ENCODE assay signal across 10 mouse cellular contexts in the genomic region with DNA sequence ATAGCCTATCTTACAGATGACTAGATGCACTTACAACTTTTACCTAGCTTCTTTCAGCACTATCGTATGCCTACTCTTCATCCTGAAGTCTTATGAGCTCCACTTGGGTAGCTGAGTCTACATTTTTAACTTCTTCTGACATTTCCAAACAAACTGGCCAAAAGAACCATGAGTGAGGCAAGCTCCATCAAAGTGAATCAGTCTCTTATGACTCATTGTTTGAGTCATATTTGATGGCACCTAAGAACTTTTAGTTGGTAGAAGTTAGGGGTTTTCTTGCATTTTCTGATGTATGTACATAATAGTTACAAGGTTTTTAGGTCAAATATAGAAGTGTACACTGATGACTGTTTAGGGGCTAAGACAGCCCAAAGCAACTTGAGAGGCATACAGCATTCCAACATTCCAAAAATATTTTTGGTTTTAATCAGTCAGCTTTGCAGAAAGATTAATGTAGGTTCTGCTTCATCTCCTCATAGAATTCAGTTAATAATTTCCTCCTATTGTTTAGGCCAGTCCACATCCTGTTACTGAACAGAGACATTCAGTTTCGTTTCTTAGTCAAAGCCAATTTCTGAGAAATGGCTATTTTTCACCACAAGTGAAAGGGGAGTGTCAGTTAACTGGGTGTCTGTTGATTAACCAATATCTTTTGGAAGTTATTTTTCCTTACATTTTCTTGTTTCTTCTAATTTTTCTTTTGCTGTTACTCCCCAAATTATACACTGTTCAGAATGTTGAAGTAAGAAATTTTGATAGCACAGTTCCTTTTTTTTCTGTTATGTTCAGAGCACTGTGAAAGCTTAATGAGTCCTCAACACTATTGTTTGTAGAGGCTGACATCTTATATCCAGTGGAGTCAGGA. TPM values are rescaled to one million over a fixed set of nuclear protein-coding genes. Genes with fewer than 3 reads are reported as not detected.
DNase-seq lines count a peak whose midpoint lies in the region; ATAC-seq and TF ChIP-seq lines count a peak whose summit lies in the region.
"Had no signal": no experiment of that assay in that cellular context is flagged by ENCODE, and none has a peak within 500 bp of the region (broad histone marks: within the 10 kb centered on the region; RNA-seq: fewer than 3 reads in every experiment).

No protein-coding gene starts in this region.

- no peak for TF ChIP-seq CTCF in liver, adult 2 months (IDR thresholded peaks at IDR 0.05; ENCODE audit: low read depth, low read length)
- TF ChIP-seq CTCF in CH12.LX (conservative IDR thresholded peaks at IDR 0.05 in 1 of 2, IDR thresholded peaks at IDR 0.05 in 1 of 2; ENCODE audit: low read depth in 2 of 2, low read length in 2 of 2): no peak

- no peak overlapping the region for H3K4me3 ChIP-seq in liver, adult 2 months (ENCODE audit: insufficient read depth, low read depth, low read length)
- H3K4me3 ChIP-seq in liver, embryonic 11.5 days (ENCODE audit: low read depth, low read length): no peak overlapping the region
- no peak overlapping the region for H3K4me3 ChIP-seq in CH12.LX (replicated peaks in 1 of 3; ENCODE audit: low read depth in 2 of 3, low read length in 2 of 3, poor library complexity in 1 of 3)
- H3K4me3 ChIP-seq in brown adipose tissue, adult 24 weeks (ENCODE audit: insufficient read depth, low read depth, low read length): no peak overlapping the region
- H3K4me3 ChIP-seq: limb, embryonic 13.5 days had no signal

- H3K9ac ChIP-seq in liver, adult 2 months (ENCODE audit: low read depth, low read length): no peak overlapping the region
- no peak overlapping the region for H3K9ac ChIP-seq in liver, embryonic 11.5 days (ENCODE audit: low read depth, low read length)
- H3K9ac ChIP-seq in CH12.LX (ENCODE audit: insufficient read depth, low read depth): no peak overlapping the region
- H3K9ac ChIP-seq: limb, embryonic 13.5 days had no signal

- TF ChIP-seq RAD21 in CH12.LX (IDR thresholded peaks at IDR 0.05; ENCODE audit: low read depth, low read length): no peak

- dilution Hi-C loops in CH12.LX (cut with MboI; ENCODE audit: extremely low pct_ligation_motif_present, extremely low pct_unique_long_range_greater_than_20kb, low sequenced_read_pairs): no loop called here

- no peak for TF ChIP-seq POLR2A in liver, adult 2 months (IDR thresholded peaks at IDR 0.05; ENCODE audit: extremely low read depth, insufficient read depth, low read length)
- TF ChIP-seq POLR2A in CH12.LX (IDR thresholded peaks at IDR 0.05; ENCODE audit: low read depth, low read length): no peak

- WGBS in liver, adult 2 months: 47% methylated on average over 2 of the region's 2 CpGs
- WGBS in liver, embryonic 11.5 days: 58% methylated on average over 2 of the region's 2 CpGs

- no peak overlapping the region; the same call in 1 of the 2 replicates for H3K27ac ChIP-seq in liver, adult 2 months (replicated peaks; ENCODE audit: insufficient read depth, low read depth, low read length)
- no peak overlapping the region for H3K27ac ChIP-seq in liver, embryonic 11.5 days (ENCODE audit: low read depth, low read length)
- H3K27ac ChIP-seq in CH12.LX (ENCODE audit: insufficient read depth, low read depth): no peak overlapping the region
- peak overlapping the region; percentile 100 for H3K27ac ChIP-seq in brown adipose tissue, adult 24 weeks (replicated peaks; ENCODE audit: low read depth, low read length)
- H3K27ac ChIP-seq: limb, embryonic 13.5 days had no signal

- H3K27me3 ChIP-seq in liver, adult 2 months (ENCODE audit: control insufficient read depth, insufficient read depth, low read length): no peaks in the 10 kb centered on the region; the same call in 1 of the 2 replicates
- no peaks in the 10 kb centered on the region for H3K27me3 ChIP-seq in liver, embryonic 11.5 days (replicated peaks; ENCODE audit: control insufficient read depth, insufficient read depth, low read length)
- no peaks in the 10 kb centered on the region for H3K27me3 ChIP-seq in CH12.LX (replicated peaks)
- H3K27me3 ChIP-seq: limb, embryonic 13.5 days had no signal

- TF ChIP-seq EP300 in CH12.LX (IDR thresholded peaks at IDR 0.05; ENCODE audit: low read length): peak; percentile 63; the same call in 1 of the 2 replicates

- H3K4me1 ChIP-seq in liver, adult 2 months (ENCODE audit: control insufficient read depth, insufficient read depth, low read length): peaks cover 3% of the 10 kb centered on the region; the same call in 1 of the 2 replicates
- H3K4me1 ChIP-seq in liver, embryonic 11.5 days (replicated peaks; ENCODE audit: control insufficient read depth, insufficient read depth, low read length): no peaks in the 10 kb centered on the region
- H3K4me1 ChIP-seq in CH12.LX (ENCODE audit: control insufficient read depth in 1 of 2, insufficient read depth in 2 of 2): peaks cover 6 to 18% of the 10 kb centered on the region in 2 experiments; a peak in 3 of 4 replicates
- peaks cover 18% of the 10 kb centered on the region; the same call in 1 of the 2 replicates for H3K4me1 ChIP-seq in brown adipose tissue, adult 24 weeks (ENCODE audit: control insufficient read depth, insufficient read depth, insufficient read length, low read length)
- H3K4me1 ChIP-seq: limb, embryonic 13.5 days had no signal

- in situ Hi-C loops in CH12.LX (cut with MboI; ENCODE audit: low pct_ligation_motif_present, low pct_unique_long_range_greater_than_20kb, low sequenced_read_pairs): no loop called here

- no peak overlapping the region for H3K4me2 ChIP-seq in liver, embryonic 11.5 days
- H3K4me2 ChIP-seq in CH12.LX (ENCODE audit: insufficient read depth, low read depth, poor library complexity, severe bottlenecking): peak overlapping the region; percentile 29; the same call in 1 of the 2 replicates
- H3K4me2 ChIP-seq: limb, embryonic 13.5 days had no signal

- no peak; the same call in 1 of the 2 replicates for ATAC-seq in liver, embryonic 11.5 days (replicated peaks; ENCODE audit: low FRiP score)
- ATAC-seq in megakaryocyte, adult 5-6 weeks (ENCODE audit: poor library complexity, severe bottlenecking): peak; percentile 87
- ATAC-seq: forebrain, embryonic 16.5 days had no signal

- H3K9me3 ChIP-seq in liver, embryonic 11.5 days (ENCODE audit: control insufficient read depth, low read length): no peaks in the 10 kb centered on the region
- H3K9me3 ChIP-seq in CH12.LX (replicated peaks; ENCODE audit: low read length): no peaks in the 10 kb centered on the region

- DNase-seq in liver, adult 2 months (ENCODE audit: extremely low read depth, low read depth, low spot score): peak; percentile 60
- DNase-seq in liver, embryonic 11.5 days (ENCODE audit: low spot score): no peak
- DNase-seq in CH12.LX (ENCODE audit: extremely low read depth): peak; percentile 67
- no peak for DNase-seq in left cerebral cortex, adult 8-10 months (ENCODE audit: low spot score in 2 of 2)
- no peak for DNase-seq in cerebellum, adult 18-20 months
- DNase-seq in ovary, postnatal 14 days (ENCODE audit: low spot score): no peak

- H3K36me3 ChIP-seq in liver, adult 2 months (ENCODE audit: control insufficient read depth, insufficient read depth, low read length): no peaks in the 10 kb centered on the region
- no peaks in the 10 kb centered on the region for H3K36me3 ChIP-seq in liver, embryonic 11.5 days (ENCODE audit: control insufficient read depth, insufficient read depth, low read length)
- no peaks in the 10 kb centered on the region for H3K36me3 ChIP-seq in CH12.LX (replicated peaks in 1 of 2; ENCODE audit: control insufficient read depth in 1 of 2, insufficient read depth in 1 of 2, low read length in 1 of 2)
- H3K36me3 ChIP-seq: limb, embryonic 13.5 days had no signal

- no peaks in the 10 kb centered on the region for H3K79me2 ChIP-seq in liver, adult 2 months (ENCODE audit: control insufficient read depth, insufficient read depth, low read length)
- H3K79me2 ChIP-seq in CH12.LX (replicated peaks; ENCODE audit: control insufficient read depth, extremely low read depth, insufficient read depth, poor library complexity, severe bottlenecking): no peaks in the 10 kb centered on the region

TF ChIP-seq in CH12.LX, 34 proteins besides CTCF, POLR2A, EP300 and RAD21:
- TF ChIP-seq POLR2AphosphoS2 (IDR thresholded peaks at IDR 0.05; ENCODE audit: low read depth, low read length): no peak
- 0 out of 2 replicates have a peak, but pooled peaks have one; percentile 6 for TF ChIP-seq ZNF384 (IDR thresholded peaks at IDR 0.05; ENCODE audit: low read depth, low read length)
- TF ChIP-seq TCF12 (IDR thresholded peaks at IDR 0.05; ENCODE audit: low read depth, low read length): no peak
- no peak for TF ChIP-seq NRF1 (IDR thresholded peaks at IDR 0.05; ENCODE audit: low read depth, low read length)
- peak; percentile 64; the same call in 1 of the 2 replicates for TF ChIP-seq TBP (conservative IDR thresholded peaks at IDR 0.05; ENCODE audit: low read depth, low read length)
- TF ChIP-seq IRF4 (IDR thresholded peaks at IDR 0.05; ENCODE audit: low read depth, low read length): peak; percentile 55; the same call in 1 of the 2 replicates

RNA-seq across cellular contexts. Expression of a gene that starts 21.4 kb away (rescaled TPM):
- 12.8 and 13.8 TPM in 2 replicates for total RNA-seq in liver, adult 2 months (2014; rRNA removed)
- polyA plus RNA-seq in liver, adult 2 months (2012; rRNA removed): 0.15 and 0.32 TPM in 2 replicates
- polyA plus RNA-seq in liver, embryonic 11.5 days (2014; fragmentation: Nextera tagmentation; extraction: Ambion mirVana): 0.29 and 0.40 TPM in 2 replicates
- total RNA-seq in CH12.LX (2012; rRNA removed): 4.7 and 5.5 TPM in 2 replicates
- total RNA-seq in CH12.LX (2014; rRNA removed): 9.9 and 10.3 TPM in 2 replicates
- polyA plus RNA-seq in CH12.LX (2012; ENCODE audit: insufficient read length, low read depth): 9.0 and 9.6 TPM in 2 replicates
- 6.0 and 6.7 TPM in 2 replicates for polyA plus RNA-seq in brown adipose tissue, adult 24 weeks (2012; ENCODE audit: insufficient read depth, insufficient read length, missing spikeins)
- total RNA-seq in megakaryocyte, adult 5-6 weeks (2015): 82.0 and 84.1 TPM in 2 replicates
- 179 and 182 TPM in 2 replicates for total RNA-seq in megakaryocyte, adult 5-6 weeks (2017)
- 1 to 10 TPM in 3 of 4 experiments, under 1 TPM in 1; 0.87 to 2.7 (median 1.3) TPM for total RNA-seq in left cerebral cortex, adult 8-10 months (2022)

Comparison
In these comparisons a context has a peak if more than half of its experiments do, and no peak if none do; other contexts are left out.
1. DNase-seq: peak in liver, adult 2 months (single experiment) and CH12.LX (single experiment); none in liver, embryonic 11.5 days (single experiment), left cerebral cortex, adult 8-10 months (0 of 2), cerebellum, adult 18-20 months (0 of 2) and ovary, postnatal 14 days (single experiment).